Mouse (Mus musculus): ENCODE measurements at regions not wholly inside any gene's neighbourhood (a gene's known extent, or its start where the extent isn't known, plus 50 kb on each side); places are given as distances from the start of the nearest gene placed in this dataset.

GRCm38 (mm10) chr9:51653376-51654292 lies 111.5 kb upstream of the Arhgap20 start:
- no peak for TF ChIP-seq CTCF (conservative IDR thresholded peaks at IDR 0.05 in 1 of 2, IDR thresholded peaks at IDR 0.05 in 1 of 2; ENCODE audit: low read depth in 2 of 2, low read length in 2 of 2)
- TF ChIP-seq ZC3H11A (IDR thresholded peaks at IDR 0.05; ENCODE audit: low read depth, low read length) = no peak
- TF ChIP-seq EP300 (IDR thresholded peaks at IDR 0.05; ENCODE audit: low read length) = no peak
- no peak for TF ChIP-seq SMC3 (IDR thresholded peaks at IDR 0.05; ENCODE audit: low read depth, low read length)
- TF ChIP-seq MEF2A (IDR thresholded peaks at IDR 0.05; ENCODE audit: borderline replicate concordance, low read depth, low read length) = no peak
- TF ChIP-seq CHD2 (IDR thresholded peaks at IDR 0.05; ENCODE audit: low read length) = no peak
- TF ChIP-seq MXI1 (IDR thresholded peaks at IDR 0.05; ENCODE audit: low read depth, low read length) = no peak
- no peak for TF ChIP-seq TCF12 (IDR thresholded peaks at IDR 0.05; ENCODE audit: low read depth, low read length)
- TF ChIP-seq MAZ (IDR thresholded peaks at IDR 0.05; ENCODE audit: low read depth, low read length) = no peak
- no peak for TF ChIP-seq USF1 (IDR thresholded peaks at IDR 0.05; ENCODE audit: low read depth, low read length)
- TF ChIP-seq POLR2AphosphoS2 (IDR thresholded peaks at IDR 0.05; ENCODE audit: low read depth, low read length) = no peak
- no peak for TF ChIP-seq JUND (conservative IDR thresholded peaks at IDR 0.05; ENCODE audit: low read depth, low read length)
- TF ChIP-seq GABPA (IDR thresholded peaks at IDR 0.05; ENCODE audit: insufficient replicate concordance, low read depth, low read length) = no peak
- TF ChIP-seq POLR2A (IDR thresholded peaks at IDR 0.05; ENCODE audit: low read depth, low read length) = no peak
